Mouse (Mus musculus) E14TG2a.4 (cell line): ENCODE data around the gene Itga9.

ENCODE experiments used
- H3K27me3 ChIP-seq: 2 replicates; pipeline ENCODE4 v1.6.1; 2014; ENCODE audit warnings: low read length, control low read depth; ENCODE audit not compliant: insufficient read depth
- H3K36me3 ChIP-seq: 2 replicates; pipeline ENCODE4 v1.6.1; 2014; ENCODE audit warnings: low read length, control low read depth; ENCODE audit not compliant: insufficient read depth
- H3K4me1 ChIP-seq: replicated peaks from 2 replicates; pipeline ENCODE4 v1.6.1; 2014; ENCODE audit warnings: low read depth, low read length, control low read depth
- H3K4me3 ChIP-seq: replicated peaks from 2 replicates; pipeline ENCODE4 v1.5.1; 2014; ENCODE audit warnings: mild to moderate bottlenecking, low read length
- H3K9me3 ChIP-seq: 2 replicates; pipeline ENCODE4 v1.6.1; 2014; ENCODE audit warnings: low read length, control low read depth
- CTCF ChIP-seq: conservative IDR thresholded peaks from 2 replicates; pipeline ENCODE4 v1.5.1; 2014; ENCODE audit warnings: low read length
- NANOG ChIP-seq: IDR thresholded peaks from 2 replicates; pipeline ENCODE4 v1.6.1; 2014; ENCODE audit warnings: borderline replicate concordance, low read length, mixed read lengths
- POU5F1 ChIP-seq: IDR thresholded peaks from 2 replicates; pipeline ENCODE4 v1.6.1; 2014; ENCODE audit warnings: low read length, borderline replicate concordance

Gene Itga9

GRCm38 (mm10) chr9:118653436-118653835 lies 46.9 kb downstream of the Itga9 start:
- Histone ChIP-seq H3K4me3 (no peak overlapping the region), H3K9me3 (no peaks in the 10 kb centered on the region), H3K4me1 (no peaks in the 10 kb centered on the region; the same call in 1 of the 2 replicates), H3K36me3 (peaks cover 32% of the 10 kb centered on the region), H3K27me3 (no peaks in the 10 kb centered on the region)
- TF ChIP-seq NANOG (no peak), POU5F1 (no peak), CTCF (no peak)

DNA sequence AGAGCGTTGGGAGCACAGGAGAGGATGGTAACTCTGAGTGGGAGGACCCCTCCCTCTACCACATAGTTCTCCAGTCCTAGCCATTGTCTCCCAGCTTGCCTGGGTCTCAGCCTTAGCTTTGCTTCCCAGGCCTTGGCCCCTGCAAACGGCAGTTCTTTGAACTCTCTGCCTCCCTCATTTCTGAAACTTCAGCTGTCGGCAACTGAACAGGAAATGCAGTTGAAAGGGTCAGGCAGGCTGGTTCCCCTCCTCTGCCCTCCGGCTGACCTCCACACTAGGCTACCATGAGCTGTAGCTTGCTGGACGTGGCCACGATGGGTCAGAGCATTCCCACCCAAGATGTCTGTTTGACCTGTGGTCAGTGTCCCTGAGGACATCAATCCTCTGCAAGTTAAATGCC lies 48.5 kb downstream of the Itga9 start:
- Histone ChIP-seq H3K4me3 (no peak overlapping the region), H3K9me3 (no peaks in the 10 kb centered on the region), H3K4me1 (no peaks in the 10 kb centered on the region; the same call in 1 of the 2 replicates), H3K36me3 (peaks cover 45% of the 10 kb centered on the region), H3K27me3 (no peaks in the 10 kb centered on the region)
- TF ChIP-seq CTCF: no peak
- no peak for TF ChIP-seq POU5F1
- no peak for TF ChIP-seq NANOG

- H3K36me3 ChIP-seq: peaks cover 49% of the 10 kb centered on the region
Measured at GRCm38 (mm10) chr9:118655726-118656125, 49.2 kb downstream of the Itga9 start.

GRCm38 (mm10) chr9:118658159-118658558 lies 51.7 kb downstream of the Itga9 start:
- Histone ChIP-seq H3K9me3 (no peaks in the 10 kb centered on the region), H3K4me1 (no peaks in the 10 kb centered on the region; the same call in 1 of the 2 replicates), H3K36me3 (peaks cover 55% of the 10 kb centered on the region), H3K27me3 (no peaks in the 10 kb centered on the region), H3K4me3 (no peak overlapping the region)
- TF ChIP-seq NANOG: no peak
- no peak for TF ChIP-seq CTCF

More at GRCm38 (mm10) chr9:118655726-118656125, 49.2 kb downstream of the Itga9 start:
- H3K4me1 ChIP-seq: no peaks in the 10 kb centered on the region; the same call in 1 of the 2 replicates
- no peak overlapping the region for H3K4me3 ChIP-seq
- TF ChIP-seq POU5F1: no peak
- no peak for TF ChIP-seq CTCF
- no peak for TF ChIP-seq NANOG
- no peaks in the 10 kb centered on the region for H3K27me3 ChIP-seq
- H3K9me3 ChIP-seq: no peaks in the 10 kb centered on the region

- H3K4me3 ChIP-seq: no peak overlapping the region
- H3K27me3 ChIP-seq: no peaks in the 10 kb centered on the region
- no peaks in the 10 kb centered on the region for H3K9me3 ChIP-seq
- H3K4me1 ChIP-seq: peaks cover 9% of the 10 kb centered on the region
- H3K36me3 ChIP-seq: peaks cover 58% of the 10 kb centered on the region
- TF ChIP-seq POU5F1: no peak
- no peak for TF ChIP-seq CTCF
- TF ChIP-seq NANOG: no peak
Measured at GRCm38 (mm10) chr9:118659809-118660208, 53.3 kb downstream of the Itga9 start.

- Histone ChIP-seq H3K9me3 (no peaks in the 10 kb centered on the region), H3K4me3 (no peak overlapping the region), H3K36me3 (peaks cover 59% of the 10 kb centered on the region), H3K4me1 (peaks cover 9% of the 10 kb centered on the region), H3K27me3 (no peaks in the 10 kb centered on the region)
- no peak for TF ChIP-seq NANOG
- no peak for TF ChIP-seq POU5F1
- TF ChIP-seq CTCF: no peak
Measured at GRCm38 (mm10) chr9:118660259-118660658, 53.8 kb downstream of the Itga9 start.

GRCm38 (mm10) chr9:118662026-118662425 lies 55.5 kb downstream of the Itga9 start:
- H3K4me1 ChIP-seq: peaks cover 9% of the 10 kb centered on the region
- TF ChIP-seq POU5F1: no peak
- TF ChIP-seq CTCF: no peak
- TF ChIP-seq NANOG: no peak

GRCm38 (mm10) chr9:118662476-118662875 lies 56.0 kb downstream of the Itga9 start:
- Histone ChIP-seq H3K9me3 (0 out of 2 replicates have a peak, but pooled peaks cover 4% of the 10 kb centered on the region), H3K4me3 (no peak overlapping the region), H3K4me1 (peaks cover 9% of the 10 kb centered on the region), H3K27me3 (no peaks in the 10 kb centered on the region), H3K36me3 (peaks cover 80% of the 10 kb centered on the region)
- TF ChIP-seq POU5F1 (no peak), CTCF (no peak), NANOG (no peak)

More at GRCm38 (mm10) chr9:118662026-118662425, 55.5 kb downstream of the Itga9 start:
- Histone ChIP-seq H3K27me3 (no peaks in the 10 kb centered on the region), H3K4me3 (no peak overlapping the region), H3K36me3 (peaks cover 76% of the 10 kb centered on the region), H3K9me3 (0 out of 2 replicates have a peak, but pooled peaks cover 4% of the 10 kb centered on the region)

DNA sequence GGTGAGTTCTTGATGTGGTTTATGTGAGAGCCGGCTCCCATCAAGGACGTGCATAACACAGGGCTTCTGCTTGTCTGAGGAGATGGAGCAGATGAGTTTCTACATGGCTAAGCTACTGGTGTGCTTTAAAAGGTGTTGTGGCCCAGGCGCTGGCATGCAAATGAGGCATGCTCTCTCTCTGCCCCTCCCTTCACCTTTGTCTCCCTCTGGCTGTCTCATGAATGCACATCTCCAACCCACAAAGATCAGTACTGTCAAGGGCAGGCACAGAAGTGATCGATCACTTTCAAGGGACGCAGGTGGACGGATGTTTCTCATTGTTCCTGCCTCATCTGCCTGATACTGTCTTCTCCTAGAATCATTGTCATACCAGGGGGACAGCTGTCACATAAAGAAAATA lies 57.4 kb downstream of the Itga9 start:
- TF ChIP-seq CTCF: no peak
- TF ChIP-seq POU5F1: no peak
- no peak for TF ChIP-seq NANOG
- no peaks in the 10 kb centered on the region for H3K27me3 ChIP-seq
- H3K4me3 ChIP-seq: no peak overlapping the region
- peaks cover 82% of the 10 kb centered on the region for H3K36me3 ChIP-seq
- H3K9me3 ChIP-seq: 0 out of 2 replicates have a peak, but pooled peaks cover 4% of the 10 kb centered on the region
- H3K4me1 ChIP-seq: peaks cover 9% of the 10 kb centered on the region
